Mouse (Mus musculus): Measurements from ENCODE around the gene Timm17b.
"Not testable (repeated sequence)": the region's sequence is repeated elsewhere in the genome, so short reads cannot be mapped to it uniquely, and the experiment has no call there.

Gene Timm17b

GRCm38 (mm10) chrX:7898880-7899874, at the start of gene Timm17b, which contains the start of gene Pqbp1:
TSS of gene Timm17b (plus strand) at chrX:7899357.
TSS of gene Pqbp1 (minus strand) at chrX:7899269.
- DNase-seq, result peak; percentile 92 to 94

DNA sequence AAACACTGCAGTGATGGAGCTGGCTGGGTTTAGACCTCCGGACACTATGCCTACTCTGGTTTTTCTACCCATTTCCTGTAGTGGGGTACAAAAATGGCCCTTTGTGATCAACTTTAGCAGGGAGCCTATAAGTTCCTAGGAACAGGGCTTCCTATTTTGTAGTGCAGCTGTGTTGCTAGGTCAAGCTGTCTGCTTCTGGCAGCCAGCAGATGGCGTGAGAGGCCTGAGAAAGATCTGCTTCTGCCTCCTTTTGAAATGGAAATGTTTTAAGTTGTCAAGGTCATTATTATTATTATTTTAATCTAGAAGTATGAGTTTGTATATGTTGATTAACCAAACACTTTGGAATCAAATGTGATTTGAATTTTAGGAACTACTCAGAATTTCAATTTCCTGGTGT, 44.6 kb upstream of the Timm17b start:
- peak; percentile 17 to 31 for DNase-seq

DNA sequence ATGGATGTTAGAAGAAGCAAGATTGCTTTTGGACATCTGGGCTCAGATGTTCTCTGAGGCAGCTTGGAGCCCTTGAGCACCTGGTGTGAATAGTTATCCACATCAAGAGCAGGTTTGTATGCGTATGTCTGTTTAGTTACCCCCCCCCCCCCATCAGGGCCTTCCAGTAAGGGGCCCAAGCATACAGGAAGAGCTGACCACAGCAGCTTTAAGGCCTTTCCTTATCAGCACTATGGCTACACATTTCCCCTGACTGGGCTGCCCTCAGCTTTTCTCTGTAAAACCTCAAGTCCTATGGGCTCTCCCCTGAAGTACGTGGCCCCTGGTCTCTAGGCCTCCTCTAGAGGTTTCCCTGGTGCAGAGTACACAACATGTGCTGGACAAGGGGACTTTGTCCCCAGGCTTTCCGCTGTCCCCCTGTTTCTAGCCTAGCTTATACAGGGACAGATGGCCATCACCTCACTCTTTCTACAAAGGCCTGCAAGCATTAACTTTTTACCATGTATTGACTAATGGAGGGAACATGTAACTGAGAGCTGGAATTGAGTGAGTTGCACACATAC, 39.9 kb upstream of the Timm17b start:
- DNase-seq, result no peak

DNA sequence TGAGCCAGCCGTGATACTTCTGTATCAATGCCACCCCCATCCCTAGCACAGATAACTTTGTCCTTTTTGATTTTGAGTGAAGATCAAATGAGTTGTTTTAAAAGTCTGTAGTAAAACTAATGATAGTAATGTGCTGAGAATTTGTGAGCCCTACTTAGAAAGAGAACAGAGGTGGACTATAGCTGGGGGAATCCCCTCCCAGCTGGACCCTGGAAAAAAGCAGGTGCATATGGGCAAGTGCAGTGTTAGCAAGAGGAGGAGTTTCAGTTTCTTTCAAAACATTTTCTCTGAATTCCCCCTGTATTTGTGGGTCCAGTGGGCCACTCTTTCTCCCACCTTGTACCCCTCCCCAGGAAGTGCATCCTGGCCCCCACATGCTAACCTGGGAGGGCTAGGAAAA, 36.0 kb upstream of the Timm17b start:
- DNase-seq, result no peak

DNA sequence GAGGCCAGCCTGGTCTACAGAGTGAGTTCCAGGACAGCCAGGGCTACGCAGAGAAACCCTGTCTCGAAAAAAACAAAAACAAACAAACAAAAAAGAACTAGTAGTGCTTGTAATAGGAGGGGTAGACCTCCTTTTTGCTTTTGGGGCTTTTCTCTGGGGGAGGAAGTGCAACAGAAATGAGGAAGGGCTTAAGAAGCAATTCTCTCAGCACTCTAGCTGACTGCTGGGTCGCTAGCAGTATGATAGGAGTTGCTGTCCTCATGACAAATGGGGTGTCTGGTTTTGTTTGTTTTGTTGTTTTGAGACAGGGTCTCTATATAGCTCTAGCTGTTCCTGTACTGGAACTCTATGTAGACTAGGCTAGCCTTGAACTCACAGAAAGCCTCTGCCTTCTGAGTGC, 34.6 kb upstream of the Timm17b start:
- no peak for DNase-seq

GRCm38 (mm10) chrX:7865343-7865742, 33.8 kb upstream of the Timm17b start:
- DNase-seq, result no peak

DNA sequence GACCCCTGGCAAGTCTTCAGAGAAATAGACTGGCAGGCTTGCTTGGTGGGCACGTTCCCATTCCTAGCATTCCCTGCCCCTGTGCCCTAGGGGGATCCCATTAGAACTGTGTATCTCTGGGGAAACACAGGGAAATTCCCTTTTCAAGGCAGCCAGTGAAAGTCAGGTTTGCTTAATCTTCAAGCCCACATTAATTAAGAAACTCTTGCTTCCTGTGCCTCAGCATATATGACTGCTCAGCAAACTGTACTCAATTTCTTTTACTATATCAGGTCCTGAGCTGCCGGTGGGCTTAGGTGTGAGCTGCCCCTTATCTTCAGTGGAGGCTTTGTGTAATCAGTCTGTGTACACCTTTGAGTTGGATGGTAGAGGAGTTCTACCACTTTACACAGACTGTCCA, 33.4 kb upstream of the Timm17b start:
- no peak for DNase-seq

DNA sequence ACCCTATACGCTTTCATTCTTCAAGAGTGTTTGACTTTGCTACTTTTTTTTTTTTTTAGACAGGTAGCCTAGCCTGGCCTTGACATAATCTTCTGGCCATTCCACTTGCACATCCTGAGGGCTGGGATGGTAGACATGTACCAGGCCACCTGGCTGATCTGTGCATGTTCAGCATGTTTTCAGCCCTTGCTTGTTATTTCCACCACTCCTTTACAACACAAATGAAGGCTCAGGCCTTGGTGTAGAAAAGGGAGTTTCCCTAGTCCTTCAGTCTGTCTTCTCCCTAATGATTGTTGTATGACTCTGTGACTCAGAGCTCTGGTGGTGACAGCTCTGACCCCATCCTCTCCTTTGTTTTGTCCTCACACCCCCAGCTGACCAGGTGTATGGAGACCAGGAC, 32.0 kb upstream of the Timm17b start:
- DNase-seq, result no peak

DNA sequence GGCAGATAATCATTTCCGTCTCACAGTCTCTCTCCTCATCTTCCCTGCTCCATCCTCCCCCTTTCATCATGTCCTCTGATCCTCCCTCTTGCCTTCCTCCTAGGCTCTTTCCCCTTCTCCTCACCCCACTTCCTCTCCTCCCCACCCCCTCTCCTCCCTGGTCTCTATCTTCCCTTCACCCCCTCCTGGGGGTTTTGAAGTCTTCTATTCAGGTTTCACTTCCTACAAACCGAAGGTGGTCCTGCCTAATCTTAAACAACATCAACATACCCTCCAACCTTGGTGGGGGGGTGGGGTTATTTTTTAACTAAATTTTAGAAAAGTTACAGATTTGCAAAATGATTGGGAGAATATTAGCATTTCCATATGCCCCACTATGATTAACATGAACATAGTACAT, 30.7 kb upstream of the Timm17b start:
- DNase-seq, result no peak

DNA sequence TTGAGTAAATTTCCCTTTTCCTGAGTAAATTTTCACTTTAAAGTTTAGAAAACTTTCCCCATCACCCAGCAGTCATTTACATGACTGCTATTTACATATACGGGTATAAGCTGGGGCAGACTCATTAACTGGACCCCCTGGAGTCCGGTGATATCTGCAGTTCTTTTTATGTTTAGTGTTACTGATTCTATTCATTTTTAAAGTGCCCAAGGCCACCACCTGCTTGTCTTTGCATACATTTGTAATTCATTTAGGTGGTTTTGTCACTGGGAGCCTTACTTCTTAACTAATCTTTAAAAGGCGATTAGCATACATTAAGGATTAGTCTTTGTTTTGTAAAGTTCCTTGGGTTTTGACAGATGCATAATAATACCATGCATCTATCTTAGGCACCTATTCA, 29.3 kb upstream of the Timm17b start:
- DNase-seq, result no peak

DNA sequence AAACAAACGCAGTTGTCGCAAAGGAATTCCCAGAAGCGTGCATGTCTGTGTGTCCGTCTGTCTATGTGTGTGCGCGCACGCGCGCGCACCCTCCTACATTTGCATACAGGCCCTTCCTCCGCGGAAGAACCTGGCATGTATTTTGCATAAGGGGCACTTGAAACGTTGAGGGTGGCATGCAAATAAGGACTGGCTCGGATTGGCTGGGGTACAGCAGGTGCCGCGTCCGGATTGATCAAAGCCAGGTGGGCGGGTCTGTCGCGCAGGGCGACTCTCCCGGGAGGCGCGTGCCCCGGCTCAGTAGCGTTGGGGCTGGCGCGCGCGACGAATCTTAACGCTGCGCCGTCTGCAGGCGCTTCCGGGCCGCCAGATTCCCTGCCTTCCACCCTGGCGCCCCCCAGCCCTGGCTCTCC, 21.1 kb upstream of the Timm17b start, which contains the start of gene Pim2:
Gene Pim2, plus strand, starts transcription at position 256 of the 413 bp plus-strand sequence.
- peak; percentile 88 to 90 for DNase-seq

DNA sequence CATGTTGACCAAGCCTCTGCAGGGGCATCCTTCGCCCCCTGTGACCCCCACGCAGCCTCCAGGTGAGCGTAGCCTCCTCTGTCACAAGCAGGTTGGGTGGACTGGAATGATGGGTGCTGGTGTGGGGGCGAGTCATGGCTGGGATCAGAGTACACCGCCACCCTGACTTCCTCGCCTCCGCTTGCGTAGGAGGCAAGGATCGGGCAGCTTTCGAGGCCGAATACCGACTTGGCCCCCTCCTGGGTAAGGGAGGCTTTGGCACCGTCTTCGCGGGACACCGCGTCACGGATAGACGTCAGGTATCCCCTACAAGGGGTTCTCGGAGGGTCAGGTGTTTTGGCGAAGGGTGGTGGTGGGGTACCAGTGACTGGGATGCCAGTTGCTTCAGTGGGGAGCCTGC, 20.7 kb upstream of the Timm17b start:
- peak in 1 of 2 experiments; percentile 16 for DNase-seq

DNA sequence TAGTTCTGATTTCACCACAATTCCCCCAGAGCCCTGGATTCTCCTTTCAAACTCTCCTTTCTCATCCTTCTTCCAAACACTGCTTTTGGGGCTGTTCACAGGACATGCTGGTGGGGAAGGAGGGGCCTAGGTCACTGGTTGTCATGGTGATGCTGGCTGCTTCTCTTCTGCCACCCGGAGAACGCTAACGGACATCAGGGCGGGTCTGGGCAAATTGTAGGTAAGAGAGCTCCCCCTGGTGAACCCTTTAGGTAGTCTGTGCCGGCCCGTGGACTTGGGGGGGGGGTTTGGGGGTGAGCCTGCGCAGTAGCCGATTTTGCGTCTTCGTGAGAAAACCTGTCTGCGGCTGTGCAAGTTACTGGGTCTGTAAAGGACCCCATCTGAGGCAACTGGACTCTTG, 19.3 kb upstream of the Timm17b start:
- peak; percentile 56 to 70 for DNase-seq

DNA sequence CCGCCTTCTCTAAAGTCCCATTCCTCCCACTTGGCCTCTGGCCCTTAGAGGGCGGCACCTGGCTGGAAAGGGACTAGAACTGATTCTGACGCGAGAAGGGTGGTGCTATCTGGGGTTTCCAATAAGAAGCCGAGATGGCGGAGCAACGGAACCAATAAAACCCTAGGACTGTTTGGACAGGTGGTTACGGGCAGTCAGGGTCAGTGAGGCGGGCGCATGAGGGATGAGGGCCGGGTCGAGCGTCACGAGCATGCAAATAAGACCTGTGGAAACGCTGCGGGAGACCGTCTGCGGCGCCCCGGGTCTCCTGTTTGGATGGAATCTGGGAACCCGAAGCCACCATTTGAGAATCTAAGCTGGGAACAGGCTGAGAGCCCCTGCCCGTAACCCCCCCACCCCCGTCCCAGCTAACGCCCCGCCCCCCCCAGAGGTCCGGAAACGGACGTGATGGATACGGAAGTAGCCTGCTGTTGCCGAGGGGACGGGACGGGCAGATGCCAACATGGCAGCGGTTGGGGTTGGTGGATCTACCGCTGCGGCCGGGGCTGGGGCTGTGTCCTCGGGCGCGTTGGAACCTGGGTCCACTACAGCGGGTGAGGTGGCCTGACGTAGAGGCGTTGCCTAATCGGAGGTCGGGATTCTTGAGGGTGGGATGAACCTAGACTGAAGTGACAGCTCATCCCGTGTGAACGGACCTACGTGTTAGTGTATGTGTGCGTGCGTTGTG, 15.2 kb upstream of the Timm17b start, which contains the start of gene Slc35a2:
Gene Slc35a2, plus strand, starts transcription at position 188 of the 727 bp plus-strand sequence.
- DNase-seq, result peak; percentile 91 to 94

DNA sequence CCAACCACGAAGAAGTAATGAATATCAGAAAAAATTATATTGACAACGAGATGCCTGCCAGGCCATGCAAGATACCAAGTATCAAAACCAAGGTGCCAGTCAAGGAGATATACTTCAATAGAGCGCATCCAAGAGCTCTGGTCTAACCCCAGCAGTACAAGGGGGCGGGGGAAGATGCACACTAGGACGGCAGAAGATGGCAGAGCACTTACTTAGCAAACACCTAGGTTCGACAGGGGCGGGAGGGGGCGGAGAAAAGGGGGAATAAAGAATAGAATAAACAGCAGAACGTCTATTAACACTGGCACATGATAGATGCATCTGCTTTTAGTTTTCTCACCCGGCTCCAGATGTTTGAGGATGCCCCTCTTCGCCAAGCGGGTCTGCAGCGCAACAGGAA, 946 bp upstream of the Timm17b start:
- DNase-seq, result no peak

DNA sequence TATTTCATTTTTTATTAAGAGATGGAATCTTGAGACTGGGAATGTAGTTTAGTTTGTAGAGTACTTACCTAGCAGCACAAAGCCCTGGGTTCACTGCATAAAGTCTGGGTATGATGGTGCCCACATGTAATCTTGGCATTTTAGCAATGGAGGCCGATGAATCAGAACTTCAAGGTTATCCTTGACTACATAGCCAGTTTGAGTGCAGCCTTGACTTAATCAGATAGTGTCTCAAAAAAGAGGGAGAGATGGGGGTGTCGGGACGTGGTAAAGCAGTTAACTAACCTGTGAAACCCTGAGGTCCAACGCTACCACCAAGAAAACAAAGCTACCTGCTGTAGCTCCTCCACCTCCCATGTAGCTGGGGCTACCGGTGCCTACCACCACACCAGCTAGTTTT, 5.3 kb downstream of the Timm17b start:
- no peak for DNase-seq

- DNase-seq, result no peak
Measured at GRCm38 (mm10) chrX:7907735-7908134, 8.6 kb downstream of the Timm17b start, which contains the start of gene Gm10491. TSS of gene Gm10491 (minus strand) at chrX:7907835.

DNA sequence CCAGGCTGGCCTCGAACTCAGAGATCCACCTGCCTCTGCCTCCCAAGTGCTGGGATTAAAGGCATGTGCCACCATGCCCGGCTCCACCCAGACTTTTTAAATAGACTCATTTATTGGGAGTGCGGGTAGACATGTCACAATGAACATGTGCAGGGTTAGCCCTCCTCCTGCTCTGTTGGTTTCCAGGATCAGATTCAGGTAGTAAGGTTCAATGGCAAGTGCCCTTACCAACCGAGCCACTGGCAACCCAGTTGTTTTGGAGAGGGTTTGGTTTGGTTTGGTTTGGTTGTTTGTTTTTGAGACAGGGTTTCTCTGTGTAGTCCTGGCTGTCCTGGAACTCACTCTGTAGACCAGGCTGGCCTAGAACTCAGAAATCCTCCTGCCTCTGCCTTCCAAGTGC, 10.1 kb downstream of the Timm17b start, which contains the start of gene Gm10490:
Gene Gm10490, plus strand, starts transcription at position 301 of the 400 bp plus-strand sequence.
- not testable (repeated sequence) for DNase-seq

- DNase-seq, result no peak
Measured at GRCm38 (mm10) chrX:7910473-7910872, 11.3 kb downstream of the Timm17b start.

GRCm38 (mm10) chrX:7915669-7916068, 16.5 kb downstream of the Timm17b start:
- peak in 1 of 2 experiments; percentile 45 for DNase-seq

DNA sequence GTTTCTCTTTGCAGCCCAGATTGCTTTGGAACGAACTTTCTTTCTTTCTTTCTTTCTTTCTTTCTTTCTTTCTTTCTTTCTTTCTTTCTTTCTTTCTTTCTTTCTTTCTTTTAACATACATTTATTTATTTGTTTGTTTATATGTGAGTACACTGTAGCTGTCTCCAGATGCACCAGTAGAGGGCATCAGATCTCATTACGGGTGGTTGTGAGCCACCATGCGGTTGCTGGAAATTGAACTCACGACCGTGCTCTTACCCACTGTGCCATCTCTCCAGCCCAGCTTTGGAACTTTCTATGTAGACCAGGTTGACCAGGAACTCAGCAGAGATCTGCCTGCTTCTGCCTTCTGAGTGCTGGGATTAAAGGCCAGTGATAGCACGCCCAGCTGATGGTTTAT, 18.8 kb downstream of the Timm17b start:
- not testable (repeated sequence) for DNase-seq

GRCm38 (mm10) chrX:7919601-7920383, 20.6 kb downstream of the Timm17b start, which contains the start of gene Pcsk1n:
TSS of gene Pcsk1n (plus strand) at chrX:7919822.
- no peak for DNase-seq

Data from lung, adult 18-20 months (tissue).